In genomic region chr5:86029820-86030219, GRCm38 (mm10) we compare ENCODE assay signal across 26 mouse cellular contexts. TPM values are rescaled to one million over a fixed set of nuclear protein-coding genes. Genes with fewer than 3 reads are reported as not detected.
DNase-seq lines count a peak whose midpoint lies in the region; ATAC-seq and TF ChIP-seq lines count a peak whose summit lies in the region.
"Had no signal": no experiment of that assay in that cellular context is flagged by ENCODE, and none has a peak within 500 bp of the region (broad histone marks: within the 10 kb centered on the region; RNA-seq: fewer than 3 reads in every experiment).

No protein-coding gene starts in this region.

- H3K4me3 ChIP-seq in lung, postnatal 0 days (ENCODE audit: low read depth, low read length): no peak overlapping the region
- H3K4me3 ChIP-seq in stomach, postnatal 0 days (ENCODE audit: low read depth, low read length): no peak overlapping the region
- H3K4me3 ChIP-seq: embryonic facial prominence, embryonic 12.5 days; embryonic facial prominence, embryonic 15.5 days; gastrocnemius, adult 2 months; heart, embryonic 12.5 days; heart, embryonic 15.5 days; hindbrain, embryonic 10.5 days; hindbrain, embryonic 13.5 days; intestine, embryonic 15.5 days had no signal

- no peak for DNase-seq in cerebellum, postnatal 14 days
- DNase-seq in brain, adult 2 months (ENCODE audit: low read depth, low spot score): peak; percentile 48
- DNase-seq in cerebellum, adult 8-10 months: peak; percentile 34
- peak; percentile 14 to 40 for DNase-seq in cerebellum, postnatal 25 days
- DNase-seq in lung, postnatal 0 days (ENCODE audit: low spot score): no peak
- DNase-seq in stomach, postnatal 0 days (ENCODE audit: low spot score): no peak
- DNase-seq: adrenal gland, postnatal 10 days; adrenal gland, postnatal 36 days; forebrain, postnatal 0 days; gastrocnemius, adult 2 months; gastrocnemius, postnatal 14 days; heart, adult 11 months; heart, postnatal 10 days; heart, postnatal 36 days; kidney, adult 11 months had no signal

- TF ChIP-seq EP300 in lung, postnatal 0 days (IDR thresholded peaks at IDR 0.05): no peak
- TF ChIP-seq EP300 in stomach, postnatal 0 days (optimal IDR thresholded peaks at IDR 0.05): no peak

- H3K27me3 ChIP-seq in lung, postnatal 0 days (replicated peaks; ENCODE audit: insufficient read depth, low read length): no peaks in the 10 kb centered on the region
- H3K27me3 ChIP-seq in stomach, postnatal 0 days (ENCODE audit: control insufficient read depth, insufficient read depth, low read length): no peaks in the 10 kb centered on the region
- H3K27me3 ChIP-seq: embryonic facial prominence, embryonic 12.5 days; embryonic facial prominence, embryonic 15.5 days; heart, embryonic 12.5 days; heart, embryonic 15.5 days; hindbrain, embryonic 13.5 days; intestine, embryonic 15.5 days had no signal

- H3K9me3 ChIP-seq in lung, postnatal 0 days (ENCODE audit: low read length): no peaks in the 10 kb centered on the region
- H3K9me3 ChIP-seq in stomach, postnatal 0 days (ENCODE audit: control insufficient read depth, low read length): no peaks in the 10 kb centered on the region
- H3K9me3 ChIP-seq: embryonic facial prominence, embryonic 12.5 days; embryonic facial prominence, embryonic 15.5 days; heart, embryonic 12.5 days; heart, embryonic 15.5 days; hindbrain, embryonic 10.5 days; hindbrain, embryonic 13.5 days; intestine, embryonic 15.5 days had no signal

- peaks cover 6% of the 10 kb centered on the region; the same call in 1 of the 2 replicates for H3K36me3 ChIP-seq in lung, postnatal 0 days (ENCODE audit: insufficient read depth, low read length)
- no peaks in the 10 kb centered on the region for H3K36me3 ChIP-seq in stomach, postnatal 0 days (ENCODE audit: control insufficient read depth, insufficient read depth, low read length)

- H3K27ac ChIP-seq in lung, postnatal 0 days (ENCODE audit: low read length): no peak overlapping the region
- no peak overlapping the region for H3K27ac ChIP-seq in stomach, postnatal 0 days (replicated peaks)
- H3K27ac ChIP-seq: embryonic facial prominence, embryonic 12.5 days; embryonic facial prominence, embryonic 15.5 days; gastrocnemius, adult 2 months; heart, embryonic 15.5 days; hindbrain, embryonic 10.5 days; hindbrain, embryonic 13.5 days; intestine, embryonic 15.5 days had no signal

- ATAC-seq in cerebellum, adult (ENCODE audit: insufficient number of reproducible peaks, low FRiP score, low TSS enrichment): peak; percentile 61
- no peak for ATAC-seq in lung, postnatal 0 days
- no peak for ATAC-seq in stomach, postnatal 0 days (ENCODE audit: low FRiP score, low TSS enrichment)
- ATAC-seq: activated CD4-positive, CD25-positive, alpha-beta regulatory T cell, adult 4 months; forebrain, embryonic 14.5 days; forebrain, postnatal 0 days; hindbrain, embryonic 16.5 days; intestine, embryonic 15.5 days had no signal

- TF ChIP-seq CTCF in lung, postnatal 0 days (IDR thresholded peaks at IDR 0.05): no peak
- no peak for TF ChIP-seq CTCF in stomach, postnatal 0 days (IDR thresholded peaks at IDR 0.05; ENCODE audit: low read depth)

- 75% methylated on average over 2 of the region's 2 CpGs for WGBS in lung, postnatal 0 days
- WGBS in stomach, postnatal 0 days: 83% methylated on average over 2 of the region's 2 CpGs

- no peak overlapping the region for H3K4me2 ChIP-seq in lung, postnatal 0 days (replicated peaks; ENCODE audit: low read depth, low read length)
- H3K4me2 ChIP-seq in stomach, postnatal 0 days (replicated peaks; ENCODE audit: low read depth): no peak overlapping the region
- H3K4me2 ChIP-seq: embryonic facial prominence, embryonic 12.5 days; embryonic facial prominence, embryonic 15.5 days; heart, embryonic 12.5 days; heart, embryonic 15.5 days; hindbrain, embryonic 13.5 days; intestine, embryonic 15.5 days had no signal

- H3K9ac ChIP-seq in lung, postnatal 0 days (replicated peaks; ENCODE audit: low read depth): no peak overlapping the region
- no peak overlapping the region for H3K9ac ChIP-seq in stomach, postnatal 0 days (ENCODE audit: low read length)
- H3K9ac ChIP-seq: embryonic facial prominence, embryonic 12.5 days; embryonic facial prominence, embryonic 15.5 days; forebrain, postnatal 0 days; heart, embryonic 12.5 days; heart, embryonic 15.5 days; hindbrain, embryonic 13.5 days; intestine, embryonic 15.5 days had no signal

- H3K4me1 ChIP-seq in lung, postnatal 0 days (ENCODE audit: insufficient read depth, low read depth, low read length): no peaks in the 10 kb centered on the region
- no peaks in the 10 kb centered on the region for H3K4me1 ChIP-seq in stomach, postnatal 0 days (replicated peaks; ENCODE audit: control insufficient read depth, insufficient read depth)
- H3K4me1 ChIP-seq: embryonic facial prominence, embryonic 12.5 days; embryonic facial prominence, embryonic 15.5 days; heart, embryonic 12.5 days; heart, embryonic 15.5 days; hindbrain, embryonic 10.5 days; hindbrain, embryonic 13.5 days; intestine, embryonic 15.5 days had no signal

RNA-seq across cellular contexts. Expression of gene Cenpc1, which starts 35.6 kb away (rescaled TPM):
- 10.1 and 10.9 TPM in 2 replicates for polyA plus RNA-seq in lung, postnatal 0 days (2015; fragmentation: Nextera tagmentation; extraction: Ambion mirVana)
- polyA plus RNA-seq in stomach, postnatal 0 days (2015; fragmentation: Nextera tagmentation; extraction: Ambion mirVana): 10.5 and 11.6 TPM in 2 replicates

RNA-seq across cellular contexts. Expression of gene Stap1, which starts 41.7 kb away (rescaled TPM):
- polyA plus RNA-seq in lung, postnatal 0 days (2015; fragmentation: Nextera tagmentation; extraction: Ambion mirVana): 0.36 and 0.50 TPM in 2 replicates
- polyA plus RNA-seq in stomach, postnatal 0 days (2015; fragmentation: Nextera tagmentation; extraction: Ambion mirVana): 0.22 and 0.28 TPM in 2 replicates

Comparison
In these comparisons a context has a peak if more than half of its experiments do, and no peak if none do; other contexts are left out.
1. DNase-seq: peak in brain, adult 2 months (single experiment), cerebellum, adult 8-10 months (single experiment) and cerebellum, postnatal 25 days (2 of 2); none in cerebellum, postnatal 14 days (0 of 2), lung, postnatal 0 days (single experiment) and stomach, postnatal 0 days (single experiment).